Mouse (Mus musculus): Measurements from ENCODE around the gene Frmd8. TPM values are rescaled to one million over a fixed set of nuclear protein-coding genes. Genes with fewer than 3 reads are reported as not detected.

Gene Frmd8
- 44.6 and 45.4 TPM in 2 replicates for polyA plus RNA-seq (2016; fragmentation: Nextera tagmentation; extraction: Ambion mirVana)

- Histone ChIP-seq H3K9me3 (no peaks in the 10 kb centered on the region), H3K36me3 (replicated peaks) (peaks cover 24% of the 10 kb centered on the region), H3K27me3 (replicated peaks; ENCODE audit: low read depth, poor library complexity, severe bottlenecking) (no peaks in the 10 kb centered on the region), H3K27ac (replicated peaks) (peak within 1 kb of the TSS; percentile 88), H3K4me1 (peaks cover 68% of the 10 kb centered on the region), H3K4me3 (peak within 1 kb of the TSS; percentile 83)
- DNase-seq (ENCODE audit: low spot score) = peak; percentile 93
- under 1% methylated on average over 37 of the region's 37 CpGs for WGBS
These were observed at the start of gene Frmd8 for GRCm38 (mm10) chr19:5874969-5875480. Frmd8 (minus strand) TSS chr19:5875274.

GRCm38 (mm10) chr19:5924713-5925093, 49.6 kb upstream of the Frmd8 start, which contains the start of gene Cdc42ep2:
Cdc42ep2 (minus strand) TSS chr19:5924816.
- Histone ChIP-seq H3K9me3 (no peaks in the 10 kb centered on the region), H3K36me3 (replicated peaks) (no peaks in the 10 kb centered on the region), H3K27me3 (replicated peaks; ENCODE audit: low read depth, poor library complexity, severe bottlenecking) (peaks cover 24% of the 10 kb centered on the region), H3K4me3 (peak within 1 kb of the TSS; percentile 60), H3K4me1 (peaks cover 57% of the 10 kb centered on the region), H3K27ac (replicated peaks) (peak within 1 kb of the TSS; percentile 1)
- WGBS = under 1% methylated on average over 18 of the region's 18 CpGs
- peak; percentile 96 for DNase-seq (ENCODE audit: low spot score)

- H3K27me3 ChIP-seq (replicated peaks; ENCODE audit: low read depth, poor library complexity, severe bottlenecking) = peaks cover 24% of the 10 kb centered on the region
- H3K9me3 ChIP-seq = no peaks in the 10 kb centered on the region
- peak overlapping the region; percentile 60 for H3K4me3 ChIP-seq
- WGBS = under 1% methylated on average over 38 of the region's 38 CpGs
- peak; percentile 93 for DNase-seq (ENCODE audit: low spot score)
- peaks cover 52% of the 10 kb centered on the region for H3K4me1 ChIP-seq
- peak overlapping the region; percentile 1 for H3K27ac ChIP-seq (replicated peaks)
- no peaks in the 10 kb centered on the region for H3K36me3 ChIP-seq (replicated peaks)
These were observed 49.1 kb upstream of the Frmd8 start for GRCm38 (mm10) chr19:5923990-5924712.

- 87% methylated on average over 3 of the region's 3 CpGs for WGBS
- Histone ChIP-seq H3K36me3 (replicated peaks) (peaks cover 2% of the 10 kb centered on the region; the same call in 1 of the 2 replicates), H3K27ac (replicated peaks) (no peak overlapping the region), H3K9me3 (no peaks in the 10 kb centered on the region), H3K4me3 (no peak overlapping the region), H3K27me3 (replicated peaks; ENCODE audit: low read depth, poor library complexity, severe bottlenecking) (peaks cover 24% of the 10 kb centered on the region), H3K4me1 (peaks cover 42% of the 10 kb centered on the region)
- DNase-seq (ENCODE audit: low spot score) = no peak
These were observed 47.9 kb upstream of the Frmd8 start for GRCm38 (mm10) chr19:5922963-5923362.

- 0 out of 2 replicates have a peak overlapping the region, but pooled peaks have one; percentile 21 for H3K4me3 ChIP-seq
- H3K36me3 ChIP-seq (replicated peaks) = peaks cover 8% of the 10 kb centered on the region; the same call in 1 of the 2 replicates
- H3K9me3 ChIP-seq = no peaks in the 10 kb centered on the region
- no peak for DNase-seq (ENCODE audit: low spot score)
- peaks cover 39% of the 10 kb centered on the region for H3K4me1 ChIP-seq
- no peak overlapping the region for H3K27ac ChIP-seq (replicated peaks)
- 78% methylated on average over 15 of the region's 15 CpGs for WGBS
- H3K27me3 ChIP-seq (replicated peaks; ENCODE audit: low read depth, poor library complexity, severe bottlenecking) = peaks cover 24% of the 10 kb centered on the region
These were observed 47.3 kb upstream of the Frmd8 start for GRCm38 (mm10) chr19:5922119-5922942.

- Histone ChIP-seq H3K36me3 (replicated peaks) (peaks cover 14% of the 10 kb centered on the region; the same call in 1 of the 2 replicates), H3K9me3 (no peaks in the 10 kb centered on the region), H3K27ac (replicated peaks) (0 out of 2 replicates have a peak overlapping the region, but pooled peaks have one; percentile 4), H3K27me3 (replicated peaks; ENCODE audit: low read depth, poor library complexity, severe bottlenecking) (peaks cover 24% of the 10 kb centered on the region), H3K4me1 (peaks cover 34% of the 10 kb centered on the region), H3K4me3 (peak overlapping the region; percentile 21; the same call in 1 of the 2 replicates)
- WGBS = 16% methylated on average over 9 of the region's 9 CpGs
- peak; percentile 39 for DNase-seq (ENCODE audit: low spot score)
These were observed 46.6 kb upstream of the Frmd8 start for GRCm38 (mm10) chr19:5921715-5922114.

GRCm38 (mm10) chr19:5913007-5913719, 38.1 kb upstream of the Frmd8 start, which contains the start of gene Dpf2:
Dpf2 (minus strand) TSS chr19:5913010.
- WGBS = 22% methylated on average over 13 of the region's 13 CpGs
- Histone ChIP-seq H3K27me3 (replicated peaks; ENCODE audit: low read depth, poor library complexity, severe bottlenecking) (no peaks in the 10 kb centered on the region), H3K9me3 (no peaks in the 10 kb centered on the region), H3K27ac (replicated peaks) (peak within 1 kb of the TSS; percentile 96), H3K4me3 (peak within 1 kb of the TSS; percentile 98), H3K36me3 (replicated peaks) (peaks cover 38% of the 10 kb centered on the region), H3K4me1 (peaks cover 30% of the 10 kb centered on the region)
- no peak for DNase-seq (ENCODE audit: low spot score)

GRCm38 (mm10) chr19:5912103-5913006, 37.3 kb upstream of the Frmd8 start:
- Histone ChIP-seq H3K36me3 (replicated peaks) (peaks cover 36% of the 10 kb centered on the region), H3K27me3 (replicated peaks; ENCODE audit: low read depth, poor library complexity, severe bottlenecking) (no peaks in the 10 kb centered on the region), H3K9me3 (no peaks in the 10 kb centered on the region), H3K4me1 (peaks cover 30% of the 10 kb centered on the region), H3K4me3 (peak overlapping the region; percentile 98), H3K27ac (replicated peaks) (peak overlapping the region; percentile 96)
- DNase-seq (ENCODE audit: low spot score) = peak; percentile 100
- WGBS = under 1% methylated on average over 59 of the region's 59 CpGs

- H3K36me3 ChIP-seq (replicated peaks) = peaks cover 38% of the 10 kb centered on the region
- peak overlapping the region; percentile 96 for H3K27ac ChIP-seq (replicated peaks)
- no peaks in the 10 kb centered on the region for H3K27me3 ChIP-seq (replicated peaks; ENCODE audit: low read depth, poor library complexity, severe bottlenecking)
- peak overlapping the region; percentile 98 for H3K4me3 ChIP-seq
- peaks cover 30% of the 10 kb centered on the region for H3K4me1 ChIP-seq
- DNase-seq (ENCODE audit: low spot score) = no peak
- no peaks in the 10 kb centered on the region for H3K9me3 ChIP-seq
- 14% methylated on average over 14 of the region's 14 CpGs for WGBS
These were observed 36.5 kb upstream of the Frmd8 start for GRCm38 (mm10) chr19:5911430-5912102.

- peak; percentile 33 for DNase-seq (ENCODE audit: low spot score)
These were observed 35.1 kb upstream of the Frmd8 start for GRCm38 (mm10) chr19:5910221-5910620.

GRCm38 (mm10) chr19:5907275-5907674, 32.2 kb upstream of the Frmd8 start:
- 93% methylated on average over 3 of the region's 3 CpGs for WGBS
- Histone ChIP-seq H3K4me3 (no peak overlapping the region), H3K36me3 (replicated peaks) (peaks cover 73% of the 10 kb centered on the region), H3K9me3 (no peaks in the 10 kb centered on the region), H3K4me1 (peaks cover 22% of the 10 kb centered on the region), H3K27ac (replicated peaks) (no peak overlapping the region), H3K27me3 (replicated peaks; ENCODE audit: low read depth, poor library complexity, severe bottlenecking) (no peaks in the 10 kb centered on the region)
- DNase-seq (ENCODE audit: low spot score) = no peak

More at GRCm38 (mm10) chr19:5910221-5910620, 35.1 kb upstream of the Frmd8 start:
- Histone ChIP-seq H3K27me3 (replicated peaks; ENCODE audit: low read depth, poor library complexity, severe bottlenecking) (no peaks in the 10 kb centered on the region), H3K4me3 (peak overlapping the region; percentile 98), H3K9me3 (no peaks in the 10 kb centered on the region), H3K27ac (replicated peaks) (peak overlapping the region; percentile 51; the same call in 1 of the 2 replicates), H3K36me3 (replicated peaks) (peaks cover 49% of the 10 kb centered on the region), H3K4me1 (peaks cover 30% of the 10 kb centered on the region)
- 54% methylated on average over 6 of the region's 6 CpGs for WGBS
